Mouse (Mus musculus) heart, embryonic 10.5 days (tissue): Measurements from ENCODE around the gene Rhov. TPM values are rescaled to one million over a fixed set of nuclear protein-coding genes. Genes with fewer than 3 reads are reported as not detected.

ENCODE experiments used
- DNase-seq: peaks from one replicate; pipeline ENCODE4 v3.0.0-alpha.2; 2017; ENCODE audit warnings: low spot score
- H3K27ac ChIP-seq: fragments of 300-500 bp; sonication (generic); 2 replicates; pipeline ENCODE4 v1.5.1; 2016; ENCODE audit warnings: mild to moderate bottlenecking
- H3K27me3 ChIP-seq: fragments of 300-500 bp; sonication (generic); 2 replicates; pipeline ENCODE4 v1.6.1; 2016; ENCODE audit warnings: mild to moderate bottlenecking; ENCODE audit not compliant: poor library complexity, insufficient read depth, severe bottlenecking
- H3K36me3 ChIP-seq: fragments of 300-500 bp; sonication (generic); 2 replicates; pipeline ENCODE4 v1.6.1; 2016; ENCODE audit warnings: mild to moderate bottlenecking, moderate library complexity
- H3K4me1 ChIP-seq: fragments of 300-500 bp; sonication (generic); 2 replicates; pipeline ENCODE4 v1.6.1; 2016; ENCODE audit warnings: mild to moderate bottlenecking
- H3K4me3 ChIP-seq: fragments of 300-500 bp; sonication (generic); 2 replicates; pipeline ENCODE4 v1.5.1; 2016; ENCODE audit warnings: mild to moderate bottlenecking, moderate library complexity
- H3K9me3 ChIP-seq: fragments of 300-500 bp; sonication (generic); 2 replicates; pipeline ENCODE4 v1.6.1; 2016; ENCODE audit warnings: mild to moderate bottlenecking, moderate library complexity
- WGBS: fragments of 180-500 bp; shearing (Covaris S2); methylation state at CpG from one replicate; pipeline ENCODE4 v1.1.7; 2016; 5-methylcytosine and 5-hydroxymethylcytosine counted together
- polyA plus RNA-seq: library from polyadenylated mRNA; unstranded; fragments of >200 nt; fragmentation: Nextera tagmentation; extraction: Ambion mirVana; gene quantifications from 2 replicates; pipeline ENCODE4 v1.2.1, GENCODE M21; 2016

Gene Rhov
- polyA plus RNA-seq, 1 experiment from 2014 or later = 0.39 TPM

- Histone ChIP-seq H3K9me3 (no peaks in the 10 kb centered on the region), H3K4me3 (no peak overlapping the region), H3K4me1 (peaks cover 7% of the 10 kb centered on the region; the same call in 1 of the 2 replicates), H3K27me3 (peaks cover 21% of the 10 kb centered on the region), H3K36me3 (no peaks in the 10 kb centered on the region), H3K27ac (no peak overlapping the region)
- DNase-seq = no peak
- WGBS = 83% methylated on average over 9 of the region's 9 CpGs
Measured at GRCm38 (mm10) chr2:119247904-119248303, 23.2 kb downstream of the Rhov start.

GRCm38 (mm10) chr2:119245246-119245645, 25.8 kb downstream of the Rhov start:
- Histone ChIP-seq H3K36me3 (no peaks in the 10 kb centered on the region), H3K4me3 (no peak overlapping the region), H3K27ac (no peak overlapping the region), H3K4me1 (no peaks in the 10 kb centered on the region; the same call in 1 of the 2 replicates), H3K9me3 (no peaks in the 10 kb centered on the region), H3K27me3 (peaks cover 42% of the 10 kb centered on the region)
- DNase-seq = no peak
- 75% methylated on average over 7 of the region's 7 CpGs for WGBS

DNA sequence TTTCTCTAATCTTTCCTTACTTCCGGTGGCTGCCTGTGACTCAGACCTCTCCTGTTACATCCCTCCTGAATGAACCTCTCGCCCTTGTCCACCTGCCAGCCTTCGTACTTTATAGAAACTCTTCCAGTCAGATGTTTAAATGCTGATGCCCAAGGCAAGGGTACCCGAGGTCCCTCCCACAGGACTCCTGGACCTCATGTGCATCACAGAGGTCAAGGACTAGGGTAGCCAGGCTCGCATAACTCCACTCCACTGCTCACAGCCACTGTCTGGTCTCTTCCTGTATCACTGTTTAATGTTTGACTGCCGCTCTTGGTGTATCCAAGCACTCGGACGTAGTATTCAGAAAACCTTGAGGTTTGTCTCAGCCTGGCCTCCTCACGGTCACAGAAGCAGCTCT, 28.5 kb downstream of the Rhov start:
- H3K9me3 ChIP-seq = no peaks in the 10 kb centered on the region
- H3K4me3 ChIP-seq = no peak overlapping the region
- H3K4me1 ChIP-seq = peaks cover 4% of the 10 kb centered on the region
- no peak for DNase-seq
- 74% methylated on average over 9 of the region's 9 CpGs for WGBS
- H3K27ac ChIP-seq = no peak overlapping the region
- no peaks in the 10 kb centered on the region for H3K36me3 ChIP-seq
- H3K27me3 ChIP-seq = peaks cover 49% of the 10 kb centered on the region

- peaks cover 67% of the 10 kb centered on the region for H3K27me3 ChIP-seq
Measured at GRCm38 (mm10) chr2:119240819-119241186, 30.3 kb downstream of the Rhov start.

GRCm38 (mm10) chr2:119240075-119240818, 30.8 kb downstream of the Rhov start:
- peaks cover 72% of the 10 kb centered on the region for H3K27me3 ChIP-seq

More at GRCm38 (mm10) chr2:119240819-119241186, 30.3 kb downstream of the Rhov start:
- Histone ChIP-seq H3K4me1 (peaks cover 14% of the 10 kb centered on the region), H3K4me3 (no peak overlapping the region), H3K36me3 (no peaks in the 10 kb centered on the region), H3K27ac (no peak overlapping the region), H3K9me3 (no peaks in the 10 kb centered on the region)
- WGBS = 79% methylated on average over 4 of the region's 4 CpGs
- DNase-seq = no peak

GRCm38 (mm10) chr2:119238671-119239070, 32.4 kb downstream of the Rhov start:
- H3K36me3 ChIP-seq = no peaks in the 10 kb centered on the region
- WGBS = 72% methylated on average over 2 of the region's 2 CpGs
- H3K4me3 ChIP-seq = no peak overlapping the region
- peaks cover 14% of the 10 kb centered on the region for H3K4me1 ChIP-seq
- H3K9me3 ChIP-seq = no peaks in the 10 kb centered on the region
- no peak for DNase-seq
- H3K27ac ChIP-seq = no peak overlapping the region
- peaks cover 87% of the 10 kb centered on the region for H3K27me3 ChIP-seq

More at GRCm38 (mm10) chr2:119240075-119240818, 30.8 kb downstream of the Rhov start:
- no peak overlapping the region for H3K27ac ChIP-seq
- no peak overlapping the region for H3K4me3 ChIP-seq
- WGBS = 76% methylated on average over 4 of the region's 4 CpGs
- peaks cover 14% of the 10 kb centered on the region for H3K4me1 ChIP-seq
- no peaks in the 10 kb centered on the region for H3K9me3 ChIP-seq
- no peaks in the 10 kb centered on the region for H3K36me3 ChIP-seq
- DNase-seq = no peak

DNA sequence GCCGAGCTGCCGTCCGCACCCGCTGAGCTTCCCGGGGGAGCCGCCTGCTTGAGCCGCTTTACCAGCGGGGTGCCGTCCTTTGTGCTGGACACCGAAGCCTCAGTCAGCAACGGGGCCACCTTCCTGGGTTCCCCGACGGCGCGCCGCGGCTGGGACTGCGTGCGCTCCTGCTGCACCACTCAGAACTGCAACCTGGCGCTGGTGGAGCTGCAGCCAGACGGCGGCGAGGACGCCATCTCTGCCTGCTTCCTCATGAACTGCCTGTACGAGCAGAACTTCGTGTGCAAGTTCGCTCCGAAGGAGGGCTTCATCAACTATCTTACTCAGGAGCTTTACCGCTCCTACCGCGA, 33.2 kb downstream of the Rhov start:
- WGBS = 2% methylated on average over 31 of the region's 31 CpGs
- Histone ChIP-seq H3K27ac (peak overlapping the region; percentile 43), H3K9me3 (no peaks in the 10 kb centered on the region), H3K27me3 (peaks cover 89% of the 10 kb centered on the region), H3K36me3 (no peaks in the 10 kb centered on the region), H3K4me1 (peaks cover 14% of the 10 kb centered on the region), H3K4me3 (peak overlapping the region; percentile 63)
- no peak for DNase-seq

DNA sequence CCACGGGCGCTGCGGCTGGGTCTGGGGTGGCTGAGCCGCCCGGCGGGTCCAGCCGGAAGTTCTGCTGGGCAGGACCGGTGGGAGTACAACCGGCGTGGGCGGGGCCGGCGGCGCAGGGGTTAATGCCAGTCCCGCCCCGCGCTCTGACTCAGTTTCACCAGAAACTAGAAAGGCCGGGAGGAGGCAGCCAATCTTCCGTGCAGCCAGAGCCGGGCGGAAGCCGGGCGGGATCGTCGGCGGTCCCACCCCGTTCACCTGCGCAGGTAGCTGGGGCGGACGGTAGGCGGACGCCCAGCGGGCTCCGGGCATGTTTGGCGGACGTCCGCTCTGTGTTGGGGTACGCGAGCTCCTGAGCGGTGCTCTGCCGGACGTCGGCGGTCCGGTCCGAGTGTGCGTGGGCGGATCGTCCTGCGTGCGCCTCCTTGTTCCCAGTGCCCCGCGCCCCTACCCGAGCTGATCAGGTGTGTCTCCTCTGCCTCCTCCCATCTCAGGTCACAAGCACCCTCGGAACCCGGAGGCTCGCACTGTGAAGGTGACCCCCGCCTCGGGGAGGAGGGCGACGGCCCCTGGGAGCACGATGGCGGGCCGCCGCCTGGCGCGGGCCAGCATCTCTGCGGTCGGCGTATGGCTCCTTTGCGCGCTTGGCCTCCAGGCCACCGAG, 33.7 kb downstream of the Rhov start, which contains the start of gene Spint1:
Spint1 (plus strand) TSS at position 153 of the 661 bp plus-strand sequence.
- DNase-seq = peak; percentile 68
- Histone ChIP-seq H3K27ac (peak within 1 kb of the TSS; percentile 43), H3K9me3 (no peaks in the 10 kb centered on the region), H3K4me3 (peak within 1 kb of the TSS; percentile 63), H3K4me1 (peaks cover 14% of the 10 kb centered on the region), H3K27me3 (peaks cover 83% of the 10 kb centered on the region), H3K36me3 (no peaks in the 10 kb centered on the region)
- under 1% methylated on average over 73 of the region's 73 CpGs for WGBS

GRCm38 (mm10) chr2:119236682-119237209, 34.3 kb downstream of the Rhov start:
- Histone ChIP-seq H3K4me3 (peak overlapping the region; percentile 63), H3K27me3 (peaks cover 80% of the 10 kb centered on the region), H3K27ac (no peak overlapping the region; the same call in 1 of the 2 replicates), H3K9me3 (no peaks in the 10 kb centered on the region), H3K36me3 (no peaks in the 10 kb centered on the region), H3K4me1 (peaks cover 14% of the 10 kb centered on the region)
- DNase-seq = no peak
- 7% methylated on average over 25 of the region's 25 CpGs for WGBS

DNA sequence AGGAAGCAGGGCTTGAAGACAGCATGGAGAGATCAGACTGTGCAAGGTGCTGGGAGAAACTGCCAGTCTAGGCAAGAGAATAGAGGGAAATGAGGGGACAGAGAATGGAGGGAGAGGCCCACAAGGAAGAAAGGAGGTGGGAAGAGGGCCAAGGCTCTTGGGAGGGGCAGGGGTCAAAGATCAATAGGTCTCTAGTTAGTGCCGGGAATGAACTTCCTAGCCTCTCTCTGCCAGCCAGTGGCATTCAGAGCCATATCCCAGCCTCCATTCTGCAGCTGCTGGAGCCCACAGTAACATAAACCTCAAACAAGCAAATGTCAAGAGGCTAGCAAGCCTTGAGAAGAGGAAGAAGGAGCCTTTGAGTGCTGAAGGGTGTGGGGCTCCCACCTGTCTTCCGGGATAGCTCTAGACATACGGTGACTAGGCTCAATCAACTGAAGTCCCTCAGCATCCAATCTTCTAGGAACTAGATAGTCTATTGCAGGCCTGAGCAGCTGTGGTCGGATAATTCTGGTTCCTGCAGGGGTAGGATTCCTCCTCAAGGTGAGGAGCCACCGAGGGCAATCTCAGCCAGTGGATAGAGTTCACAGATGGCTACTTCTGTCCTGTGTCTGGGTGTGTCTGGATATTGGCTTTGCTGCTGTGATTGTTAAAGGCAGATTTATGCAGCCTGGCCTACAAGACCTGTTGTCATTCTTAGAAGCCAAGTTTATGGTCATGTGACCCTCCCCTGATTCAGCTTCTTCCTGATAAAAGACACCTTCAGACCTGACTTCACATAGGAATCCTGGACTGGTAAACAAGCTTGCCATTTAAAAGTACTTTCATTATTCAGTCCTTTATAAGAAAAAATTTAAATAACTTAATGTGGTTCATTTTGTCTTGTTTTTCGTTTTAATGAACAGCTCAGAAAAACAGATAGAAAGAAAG, 41.0 kb downstream of the Rhov start, which contains the start of gene Ppp1r14d:
Ppp1r14d (minus strand) TSS at position 132 of the 930 bp plus-strand sequence.
- H3K9me3 ChIP-seq = no peaks in the 10 kb centered on the region
- H3K27ac ChIP-seq = no peak within 1 kb of the TSS
- no peak within 1 kb of the TSS for H3K4me3 ChIP-seq
- H3K36me3 ChIP-seq = no peaks in the 10 kb centered on the region
- DNase-seq = no peak
- no peaks in the 10 kb centered on the region for H3K4me1 ChIP-seq
- 65% methylated on average over 6 of the region's 6 CpGs for WGBS
- peaks cover 24% of the 10 kb centered on the region for H3K27me3 ChIP-seq
